In the genomic region with DNA sequence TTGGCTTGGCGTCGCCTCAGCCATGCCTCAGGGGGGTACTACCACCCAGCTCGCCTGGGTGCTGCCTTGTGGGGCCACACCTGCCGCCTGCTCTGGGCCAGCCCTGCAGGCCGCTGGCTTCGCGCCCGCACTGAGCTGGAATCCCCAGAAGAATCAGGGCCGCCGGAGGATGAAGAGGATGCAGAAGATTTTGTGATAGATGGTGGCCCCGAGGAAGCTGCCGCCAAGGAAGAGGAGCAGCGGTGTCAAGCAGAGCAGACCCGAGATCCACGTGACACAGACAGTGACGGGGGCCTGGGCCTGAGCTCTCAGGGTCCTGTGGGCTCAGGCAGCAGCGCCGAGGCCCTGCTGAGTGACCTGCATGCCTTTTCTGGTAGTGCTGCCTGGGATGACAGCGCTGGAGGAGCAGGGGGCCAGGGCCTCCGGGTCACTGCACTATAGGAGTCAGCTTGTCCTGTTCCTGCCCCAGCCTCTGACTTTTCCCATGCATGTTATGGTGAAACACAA, we compare ENCODE assay signal across 13 mouse cellular contexts. TPM values are rescaled to one million over a fixed set of nuclear protein-coding genes. Genes with fewer than 3 reads are reported as not detected.
DNase-seq lines count a peak whose midpoint lies in the region; ATAC-seq and TF ChIP-seq lines count a peak whose summit lies in the region.
"Had no signal": no experiment of that assay in that cellular context is flagged by ENCODE, and none has a peak within 500 bp of the region (broad histone marks: within the 10 kb centered on the region; RNA-seq: fewer than 3 reads in every experiment).

No protein-coding gene starts in this region.

- H3K27me3 ChIP-seq in heart, postnatal 0 days (ENCODE audit: control insufficient read depth, insufficient read depth, low read length): no peaks in the 10 kb centered on the region
- H3K27me3 ChIP-seq in midbrain, postnatal 0 days (ENCODE audit: insufficient read depth, low read length): no peaks in the 10 kb centered on the region
- no peaks in the 10 kb centered on the region for H3K27me3 ChIP-seq in midbrain, embryonic 11.5 days (ENCODE audit: control insufficient read depth, insufficient read depth, low read length)
- H3K27me3 ChIP-seq in liver, postnatal 0 days (ENCODE audit: insufficient read depth, low read length): no peaks in the 10 kb centered on the region
- H3K27me3 ChIP-seq: intestine, embryonic 15.5 days had no signal

- H3K4me2 ChIP-seq in heart, postnatal 0 days (ENCODE audit: low read depth, low read length): peak overlapping the region; percentile 14; the same call in 1 of the 2 replicates
- no peak overlapping the region for H3K4me2 ChIP-seq in midbrain, postnatal 0 days (ENCODE audit: low read depth, low read length, poor library complexity, severe bottlenecking)
- no peak overlapping the region for H3K4me2 ChIP-seq in midbrain, embryonic 11.5 days
- H3K4me2 ChIP-seq in liver, postnatal 0 days (ENCODE audit: low read depth, low read length): peak overlapping the region; percentile 45
- H3K4me2 ChIP-seq: intestine, embryonic 15.5 days had no signal

- H3K9me3 ChIP-seq in heart, postnatal 0 days (replicated peaks; ENCODE audit: control insufficient read depth, low read length): no peaks in the 10 kb centered on the region
- H3K9me3 ChIP-seq in midbrain, postnatal 0 days (ENCODE audit: low read length): no peaks in the 10 kb centered on the region
- H3K9me3 ChIP-seq in midbrain, embryonic 11.5 days (ENCODE audit: control insufficient read depth, low read length): no peaks in the 10 kb centered on the region
- no peaks in the 10 kb centered on the region for H3K9me3 ChIP-seq in liver, postnatal 0 days (ENCODE audit: low read length)
- H3K9me3 ChIP-seq: intestine, embryonic 15.5 days had no signal

- H3K27ac ChIP-seq in heart, postnatal 0 days (ENCODE audit: low read depth): no peak overlapping the region
- H3K27ac ChIP-seq in midbrain, postnatal 0 days (ENCODE audit: low read depth, low read length): no peak overlapping the region
- no peak overlapping the region; the same call in 1 of the 2 replicates for H3K27ac ChIP-seq in midbrain, embryonic 11.5 days (ENCODE audit: low read depth, low read length)
- peak overlapping the region; percentile 67 for H3K27ac ChIP-seq in liver, postnatal 0 days (ENCODE audit: low read depth)
- H3K27ac ChIP-seq: intestine, embryonic 15.5 days; liver, embryonic 14.5 days had no signal

- ATAC-seq in CD4-positive, CD25-positive, alpha-beta regulatory T cell, adult 4 months: no peak
- ATAC-seq in heart, postnatal 0 days (ENCODE audit: insufficient read depth, low read depth): no peak
- ATAC-seq in midbrain, postnatal 0 days (ENCODE audit: low FRiP score): no peak
- ATAC-seq in midbrain, embryonic 11.5 days (ENCODE audit: low FRiP score): no peak
- no peak for ATAC-seq in liver, postnatal 0 days
- no peak for ATAC-seq in frontal cortex, adult (ENCODE audit: low TSS enrichment)
- ATAC-seq: intestine, embryonic 15.5 days had no signal

- H3K9ac ChIP-seq in heart, postnatal 0 days (replicated peaks; ENCODE audit: low read depth, low read length): no peak overlapping the region
- H3K9ac ChIP-seq in midbrain, postnatal 0 days (replicated peaks; ENCODE audit: low read length, poor library complexity, severe bottlenecking): 0 out of 2 replicates have a peak overlapping the region, but pooled peaks have one; percentile 8
- H3K9ac ChIP-seq in midbrain, embryonic 11.5 days (ENCODE audit: low read length): no peak overlapping the region
- peak overlapping the region; percentile 26; the same call in 1 of the 2 replicates for H3K9ac ChIP-seq in liver, postnatal 0 days (replicated peaks)
- H3K9ac ChIP-seq: intestine, embryonic 15.5 days; liver, embryonic 14.5 days had no signal

- H3K4me3 ChIP-seq in heart, postnatal 0 days (ENCODE audit: low read depth, low read length): peak overlapping the region; percentile 24; the same call in 1 of the 2 replicates
- H3K4me3 ChIP-seq in midbrain, postnatal 0 days (ENCODE audit: low read depth, low read length): no peak overlapping the region
- H3K4me3 ChIP-seq in midbrain, embryonic 11.5 days (ENCODE audit: low read depth, low read length): no peak overlapping the region
- H3K4me3 ChIP-seq in liver, postnatal 0 days (ENCODE audit: low read depth, low read length): no peak overlapping the region
- H3K4me3 ChIP-seq: intestine, embryonic 15.5 days had no signal

- 65% methylated on average over 19 of the region's 20 CpGs for WGBS in heart, postnatal 0 days
- WGBS in midbrain, postnatal 0 days: 69% methylated on average over 20 of the region's 20 CpGs
- 69% methylated on average over 20 of the region's 20 CpGs for WGBS in midbrain, embryonic 11.5 days
- WGBS in liver, postnatal 0 days (ENCODE audit: insufficient replicate concordance): 59% methylated on average over 19 of the region's 20 CpGs

- H3K36me3 ChIP-seq in heart, postnatal 0 days (replicated peaks; ENCODE audit: control insufficient read depth, insufficient read depth, low read length): peaks cover 74% of the 10 kb centered on the region
- H3K36me3 ChIP-seq in midbrain, postnatal 0 days (ENCODE audit: insufficient read depth, low read length): peaks cover 65% of the 10 kb centered on the region
- peaks cover 27% of the 10 kb centered on the region; the same call in 1 of the 2 replicates for H3K36me3 ChIP-seq in midbrain, embryonic 11.5 days (ENCODE audit: control insufficient read depth, insufficient read depth, low read length)
- H3K36me3 ChIP-seq in liver, postnatal 0 days (replicated peaks; ENCODE audit: insufficient read depth, low read length): peaks cover 50% of the 10 kb centered on the region

- no peak for TF ChIP-seq EP300 in heart, postnatal 0 days (IDR thresholded peaks at IDR 0.05; ENCODE audit: low read depth)
- no peak for TF ChIP-seq EP300 in liver, postnatal 0 days (IDR thresholded peaks at IDR 0.05; ENCODE audit: low read depth)

- H3K4me1 ChIP-seq in heart, postnatal 0 days (ENCODE audit: control insufficient read depth, insufficient read depth): peaks cover 5% of the 10 kb centered on the region; the same call in 1 of the 2 replicates
- H3K4me1 ChIP-seq in midbrain, postnatal 0 days (ENCODE audit: insufficient read depth, low read length): no peaks in the 10 kb centered on the region
- H3K4me1 ChIP-seq in midbrain, embryonic 11.5 days (ENCODE audit: control insufficient read depth, insufficient read depth, low read length): no peaks in the 10 kb centered on the region
- H3K4me1 ChIP-seq in liver, postnatal 0 days (ENCODE audit: insufficient read depth): peaks cover 5% of the 10 kb centered on the region; the same call in 1 of the 2 replicates
- H3K4me1 ChIP-seq: intestine, embryonic 15.5 days had no signal

- DNase-seq in CD4-positive, CD25-positive, alpha-beta regulatory T cell, adult 2 months (ENCODE audit: low read depth, low spot score): peak; percentile 30
- no peak for DNase-seq in heart, postnatal 0 days (ENCODE audit: low spot score)
- DNase-seq in heart, adult 8-10 months (ENCODE audit: low spot score): no peak
- DNase-seq in midbrain, postnatal 0 days (ENCODE audit: low spot score): no peak
- no peak for DNase-seq in midbrain, embryonic 11.5 days (ENCODE audit: low spot score, missing footprints)
- no peak for DNase-seq in liver, postnatal 0 days
- DNase-seq: gastrocnemius, postnatal 10 days had no signal

- TF ChIP-seq CTCF in heart, postnatal 0 days (IDR thresholded peaks at IDR 0.05; ENCODE audit: low read depth): no peak
- TF ChIP-seq CTCF in midbrain, postnatal 0 days (IDR thresholded peaks at IDR 0.05): no peak
- no peak for TF ChIP-seq CTCF in liver, postnatal 0 days (IDR thresholded peaks at IDR 0.05; ENCODE audit: low read depth)

RNA-seq across cellular contexts. Expression of gene Ptprcap, which starts 2.7 kb away (rescaled TPM):
- polyA plus RNA-seq in CD4-positive, CD25-positive, alpha-beta regulatory T cell, adult 4 months (2017; shearing (Covaris generic)): 100 to 1,000 TPM; 836 to 870 TPM
- total RNA-seq in heart, postnatal 0 days (2014; rRNA removed; ENCODE audit: low replicate concordance): 13.5 TPM in 1 of 2 replicates, not detected in the other
- polyA plus RNA-seq in heart, postnatal 0 days (2015; fragmentation: Nextera tagmentation; extraction: Ambion mirVana): 0.46 and 1.1 TPM in 2 replicates
- 1 to 10 TPM in 3 of 4 experiments, under 1 TPM in 1; 0.73 to 2.4 (median 1.3) TPM for total RNA-seq in heart, adult 8-10 months (2022)
- 0.38 TPM in 1 of 2 replicates, not detected in the other for total RNA-seq in midbrain, postnatal 0 days (2014; rRNA removed)
- polyA plus RNA-seq in midbrain, postnatal 0 days (2015; fragmentation: Nextera tagmentation; extraction: Ambion mirVana): 0.28 TPM in 1 of 2 replicates, not detected in the other
- polyA plus RNA-seq in midbrain, embryonic 11.5 days (2014; fragmentation: Nextera tagmentation; extraction: Ambion mirVana): 0.75 and 1.7 TPM in 2 replicates
- 35.7 and 35.8 TPM in 2 replicates for polyA plus RNA-seq in liver, postnatal 0 days (2015; fragmentation: Nextera tagmentation; extraction: Ambion mirVana)

RNA-seq across cellular contexts. Expression of gene Rps6kb2, which starts 7.0 kb away (rescaled TPM):
- 10 to 100 TPM; 31.7 to 39.0 TPM for polyA plus RNA-seq in CD4-positive, CD25-positive, alpha-beta regulatory T cell, adult 4 months (2017; shearing (Covaris generic))
- 34.2 and 62.0 TPM in 2 replicates for total RNA-seq in heart, postnatal 0 days (2014; rRNA removed; ENCODE audit: low replicate concordance)
- 32.9 and 35.2 TPM in 2 replicates for polyA plus RNA-seq in heart, postnatal 0 days (2015; fragmentation: Nextera tagmentation; extraction: Ambion mirVana)
- 10 to 100 TPM; 15.6 to 17.9 (median 17.0) TPM for total RNA-seq in heart, adult 8-10 months (2022)
- 23.5 and 25.2 TPM in 2 replicates for total RNA-seq in midbrain, postnatal 0 days (2014; rRNA removed)
- 58.2 and 62.8 TPM in 2 replicates for polyA plus RNA-seq in midbrain, postnatal 0 days (2015; fragmentation: Nextera tagmentation; extraction: Ambion mirVana)
- 35.4 and 46.8 TPM in 2 replicates for polyA plus RNA-seq in midbrain, embryonic 11.5 days (2014; fragmentation: Nextera tagmentation; extraction: Ambion mirVana)
- polyA plus RNA-seq in liver, postnatal 0 days (2015; fragmentation: Nextera tagmentation; extraction: Ambion mirVana): 22.1 and 23.0 TPM in 2 replicates

RNA-seq across cellular contexts. Expression of gene Coro1b, which starts 7.7 kb away (rescaled TPM):
- 100 to 1,000 TPM; 236 to 310 TPM for polyA plus RNA-seq in CD4-positive, CD25-positive, alpha-beta regulatory T cell, adult 4 months (2017; shearing (Covaris generic))
- 120 and 144 TPM in 2 replicates for total RNA-seq in heart, postnatal 0 days (2014; rRNA removed; ENCODE audit: low replicate concordance)
- polyA plus RNA-seq in heart, postnatal 0 days (2015; fragmentation: Nextera tagmentation; extraction: Ambion mirVana): 97.2 and 102 TPM in 2 replicates
- 10 to 100 TPM; 34.9 to 55.9 (median 42.8) TPM for total RNA-seq in heart, adult 8-10 months (2022)
- 96.1 and 116 TPM in 2 replicates for total RNA-seq in midbrain, postnatal 0 days (2014; rRNA removed)
- 95.2 and 104 TPM in 2 replicates for polyA plus RNA-seq in midbrain, postnatal 0 days (2015; fragmentation: Nextera tagmentation; extraction: Ambion mirVana)
- 105 and 127 TPM in 2 replicates for polyA plus RNA-seq in midbrain, embryonic 11.5 days (2014; fragmentation: Nextera tagmentation; extraction: Ambion mirVana)
- 63.0 and 64.4 TPM in 2 replicates for polyA plus RNA-seq in liver, postnatal 0 days (2015; fragmentation: Nextera tagmentation; extraction: Ambion mirVana)

RNA-seq across cellular contexts. Expression of gene Cabp4, which starts 12.3 kb away (rescaled TPM):
- polyA plus RNA-seq in CD4-positive, CD25-positive, alpha-beta regulatory T cell, adult 4 months (2017; shearing (Covaris generic)): under 1 TPM; 0.79 to 0.92 TPM
- not detected in 2 replicates for total RNA-seq in heart, postnatal 0 days (2014; rRNA removed; ENCODE audit: low replicate concordance)
- polyA plus RNA-seq in heart, postnatal 0 days (2015; fragmentation: Nextera tagmentation; extraction: Ambion mirVana): 0.07 and 0.11 TPM in 2 replicates
- not detected for total RNA-seq in heart, adult 8-10 months (2022)
- total RNA-seq in midbrain, postnatal 0 days (2014; rRNA removed): not detected in 2 replicates
- polyA plus RNA-seq in midbrain, postnatal 0 days (2015; fragmentation: Nextera tagmentation; extraction: Ambion mirVana): 0.20 and 0.36 TPM in 2 replicates
- polyA plus RNA-seq in midbrain, embryonic 11.5 days (2014; fragmentation: Nextera tagmentation; extraction: Ambion mirVana): 0.11 TPM in 1 of 2 replicates, not detected in the other
- 0.11 and 0.15 TPM in 2 replicates for polyA plus RNA-seq in liver, postnatal 0 days (2015; fragmentation: Nextera tagmentation; extraction: Ambion mirVana)
- total RNA-seq: gastrocnemius, postnatal 10 days; megakaryocyte progenitor cell, adult 5-6 weeks had no signal

RNA-seq across cellular contexts. Expression of gene Gpr152, which starts 16.5 kb away (rescaled TPM):
- under 1 TPM in 1 of 2 experiments, not detected in 1; 0.29 TPM for polyA plus RNA-seq in CD4-positive, CD25-positive, alpha-beta regulatory T cell, adult 4 months (2017; shearing (Covaris generic))
- not detected in 2 replicates for total RNA-seq in heart, postnatal 0 days (2014; rRNA removed; ENCODE audit: low replicate concordance)
- 0.03 TPM in 2 replicates for polyA plus RNA-seq in heart, postnatal 0 days (2015; fragmentation: Nextera tagmentation; extraction: Ambion mirVana)
- not detected for total RNA-seq in heart, adult 8-10 months (2022)
- 0.16 TPM in 1 of 2 replicates, not detected in the other for total RNA-seq in midbrain, postnatal 0 days (2014; rRNA removed)
- not detected in 2 replicates for polyA plus RNA-seq in midbrain, postnatal 0 days (2015; fragmentation: Nextera tagmentation; extraction: Ambion mirVana)
- polyA plus RNA-seq in midbrain, embryonic 11.5 days (2014; fragmentation: Nextera tagmentation; extraction: Ambion mirVana): not detected in 2 replicates
- not detected in 2 replicates for polyA plus RNA-seq in liver, postnatal 0 days (2015; fragmentation: Nextera tagmentation; extraction: Ambion mirVana)
- total RNA-seq: gastrocnemius, postnatal 10 days; layer of hippocampus, postnatal 25 days; megakaryocyte progenitor cell, adult 5-6 weeks had no signal
- polyA plus RNA-seq: intestine, embryonic 15.5 days; liver, embryonic 14.5 days had no signal

Comparison
In these comparisons a context has a peak if more than half of its experiments do, and no peak if none do; other contexts are left out.
1. H3K9ac ChIP-seq: peak in midbrain, postnatal 0 days (single experiment) and liver, postnatal 0 days (single experiment); none in heart, postnatal 0 days (single experiment) and midbrain, embryonic 11.5 days (single experiment).
2. H3K4me2 ChIP-seq: peak in heart, postnatal 0 days (single experiment) and liver, postnatal 0 days (single experiment); none in midbrain, postnatal 0 days (single experiment) and midbrain, embryonic 11.5 days (single experiment).
3. RNA of gene Ptprcap, which starts 2.7 kb away (polyA plus RNA-seq): 836 to 870 TPM in CD4-positive, CD25-positive, alpha-beta regulatory T cell, adult 4 months; 35.7 to 35.8 TPM in liver, postnatal 0 days, 0.75 to 1.7 TPM in midbrain, embryonic 11.5 days, 0.46 to 1.1 TPM in heart, postnatal 0 days and 0.28 TPM in midbrain, postnatal 0 days; every median in the first group is over 10 times any median in the second.